Mouse (Mus musculus) myocyte (in vitro differentiated cells): Measurements from ENCODE around the gene Rbm31y. TPM values are rescaled to one million over a fixed set of nuclear protein-coding genes. Genes with fewer than 3 reads are reported as not detected.
"Not testable (repeated sequence)": the region's sequence is repeated elsewhere in the genome, so short reads cannot be mapped to it uniquely, and the experiment has no call there.

Experiments
- H3K27me3 ChIP-seq: one replicate; pipeline ENCODE4 v1.6.1; 2011; ENCODE audit not compliant: control insufficient read depth, insufficient read depth, insufficient read length
- H3K36me3 ChIP-seq: one replicate; pipeline ENCODE4 v1.6.1; 2011; ENCODE audit not compliant: control insufficient read depth, insufficient read depth
- H3K4me2 ChIP-seq: one replicate; pipeline ENCODE4 v1.6.1; 2011; ENCODE audit warnings: low read depth, control low read depth
- H3K4me3 ChIP-seq: one replicate; pipeline ENCODE4 v1.5.1; 2011; ENCODE audit warnings: mild to moderate bottlenecking, control low read depth, moderate library complexity
- H3K79me2 ChIP-seq: one replicate; pipeline ENCODE4 v1.6.1; 2011; ENCODE audit not compliant: control insufficient read depth, insufficient read depth
- H3ac ChIP-seq: one replicate; pipeline ENCODE4 v1.6.1; 2011; ENCODE audit not compliant: control insufficient read depth, insufficient read length
- polyA plus RNA-seq: library from polyadenylated mRNA; unstranded; fragments of >200 nt; fragmentation: generic; extraction: Trizol; gene quantifications from one replicate; pipeline ENCODE4 v1.2.1, GENCODE M21; 2012; ENCODE audit warnings: missing spikeins

Rbm31y gene
- not detected for polyA plus RNA-seq

DNA sequence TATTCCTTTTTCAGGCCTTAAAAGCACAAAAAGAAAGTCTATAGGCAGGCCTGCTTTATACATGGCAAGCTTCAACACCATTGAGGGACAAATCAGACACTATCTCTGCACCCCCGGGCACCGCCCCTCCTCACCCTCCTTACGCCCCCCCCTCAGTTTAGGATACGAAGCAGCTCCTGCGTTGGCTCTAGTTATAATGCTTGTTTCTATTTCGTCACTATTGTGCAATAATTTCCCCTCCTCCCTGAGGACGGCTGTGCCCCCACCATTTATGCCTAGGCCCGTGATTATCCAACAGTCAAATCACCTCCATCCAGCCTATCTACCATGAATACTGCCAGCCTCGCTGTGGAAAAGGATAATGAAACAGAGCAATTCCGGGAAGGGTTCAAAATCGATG lies at the start of gene Rbm31y:
TSS of gene Rbm31y (plus strand) at position 301 of the 400 bp plus-strand sequence.
- H3K4me2 ChIP-seq, H3K27me3 ChIP-seq, H3ac ChIP-seq, H3K4me3 ChIP-seq, H3K36me3 ChIP-seq, H3K79me2 ChIP-seq: not testable (repeated sequence)
